Mouse (Mus musculus): ENCODE measurements at regions not wholly inside any gene's neighbourhood (a gene's known extent, or its start where the extent isn't known, plus 50 kb on each side); places are given as distances from the start of the nearest gene placed in this dataset.

DNA sequence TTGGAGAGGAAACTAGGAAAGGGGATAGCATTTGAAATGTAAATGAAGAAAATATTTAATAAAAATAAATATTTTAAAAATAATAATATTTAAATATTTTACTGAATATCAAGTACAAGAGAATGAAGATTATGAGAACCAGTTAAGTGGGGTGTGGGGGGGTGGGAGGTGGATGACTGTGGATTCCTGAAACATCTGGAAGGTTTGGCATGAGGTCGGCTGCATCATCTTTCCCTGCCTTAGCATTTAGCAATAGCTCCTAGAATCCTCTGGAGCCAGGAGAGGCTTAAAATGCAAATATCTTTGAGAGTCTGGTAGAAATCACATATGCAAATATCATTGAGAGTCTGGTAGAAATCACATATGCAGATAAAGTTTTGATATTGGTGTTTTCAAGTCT, 103.3 kb upstream of the Gm5148 start:
- H3K27me3 ChIP-seq (ENCODE audit: control insufficient read depth, insufficient read depth, low read length), result no peaks in the 10 kb centered on the region
- H3K9ac ChIP-seq (ENCODE audit: low read depth, low read length), result no peak overlapping the region
- H3K36me3 ChIP-seq (ENCODE audit: control insufficient read depth, insufficient read depth, low read length), result no peaks in the 10 kb centered on the region
- no peak overlapping the region for H3K4me3 ChIP-seq (ENCODE audit: insufficient read depth, low read depth, low read length)
- 80% methylated on average over 1 of the region's 1 CpGs for WGBS
- no peaks in the 10 kb centered on the region for H3K4me1 ChIP-seq (ENCODE audit: control insufficient read depth, insufficient read depth, low read length)
- H3K27ac ChIP-seq (replicated peaks; ENCODE audit: insufficient read depth, low read depth, low read length), result no peak overlapping the region
- no peak for DNase-seq (ENCODE audit: extremely low read depth, low read depth, low spot score)
- H3K79me2 ChIP-seq (ENCODE audit: control insufficient read depth, insufficient read depth, low read length), result no peaks in the 10 kb centered on the region
- TF ChIP-seq CTCF (IDR thresholded peaks at IDR 0.05; ENCODE audit: low read depth, low read length), result no peak
- TF ChIP-seq POLR2A (IDR thresholded peaks at IDR 0.05; ENCODE audit: extremely low read depth, insufficient read depth, low read length), result no peak

DNA sequence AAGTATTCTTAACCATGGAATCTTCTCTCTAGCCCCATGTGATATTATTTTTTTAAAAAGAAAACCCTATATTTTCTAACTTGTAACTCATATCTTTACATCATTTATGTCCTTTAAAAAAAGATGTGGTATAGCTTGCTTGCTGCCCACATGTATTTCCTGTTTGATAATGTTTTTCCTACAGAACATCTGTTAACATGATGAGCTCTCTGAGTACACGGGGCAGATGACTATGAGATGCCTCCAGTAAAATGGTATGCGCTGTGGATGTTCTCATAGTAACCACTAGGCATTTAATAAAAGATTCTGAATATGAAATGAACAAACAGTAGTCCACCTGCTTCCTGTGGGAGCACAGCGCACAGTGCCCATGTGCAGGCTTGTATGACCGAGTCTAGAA, 101.3 kb upstream of the Gm5148 start:
- no peak overlapping the region for H3K4me3 ChIP-seq (ENCODE audit: insufficient read depth, low read depth, low read length)
- no peaks in the 10 kb centered on the region for H3K36me3 ChIP-seq (ENCODE audit: control insufficient read depth, insufficient read depth, low read length)
- H3K79me2 ChIP-seq (ENCODE audit: control insufficient read depth, insufficient read depth, low read length), result no peaks in the 10 kb centered on the region
- H3K27me3 ChIP-seq (ENCODE audit: control insufficient read depth, insufficient read depth, low read length), result no peaks in the 10 kb centered on the region
- TF ChIP-seq CTCF (IDR thresholded peaks at IDR 0.05; ENCODE audit: low read depth, low read length) (no peak), POLR2A (IDR thresholded peaks at IDR 0.05; ENCODE audit: extremely low read depth, insufficient read depth, low read length) (no peak)
- no peak overlapping the region for H3K9ac ChIP-seq (ENCODE audit: low read depth, low read length)
- 95% methylated on average over 4 of the region's 4 CpGs for WGBS
- H3K27ac ChIP-seq (replicated peaks; ENCODE audit: insufficient read depth, low read depth, low read length), result no peak overlapping the region
- H3K4me1 ChIP-seq (ENCODE audit: control insufficient read depth, insufficient read depth, low read length), result no peaks in the 10 kb centered on the region
- DNase-seq (ENCODE audit: extremely low read depth, low read depth, low spot score), result no peak

DNA sequence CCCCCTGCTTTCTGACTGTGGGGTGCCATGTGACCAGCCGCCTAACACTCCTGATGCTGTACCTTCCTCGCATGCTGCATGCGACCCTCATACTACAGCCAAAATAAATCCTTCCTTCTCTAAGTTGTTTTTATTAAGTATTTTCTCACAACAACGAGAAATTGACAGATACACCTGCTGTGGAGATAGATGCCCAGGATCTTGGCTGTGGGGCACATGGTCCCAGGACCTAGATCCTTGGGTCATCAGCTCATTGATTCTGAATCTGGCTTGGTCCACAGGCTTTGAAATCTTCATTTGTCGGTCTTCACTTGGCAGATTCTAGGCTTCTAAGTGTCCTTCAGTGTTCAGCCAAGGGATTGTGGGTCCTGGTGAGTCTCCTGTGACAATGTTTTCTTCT, 100.4 kb upstream of the Gm5148 start:
- TF ChIP-seq POLR2A (IDR thresholded peaks at IDR 0.05; ENCODE audit: extremely low read depth, insufficient read depth, low read length), result no peak
- no peak for TF ChIP-seq CTCF (IDR thresholded peaks at IDR 0.05; ENCODE audit: low read depth, low read length)
- H3K36me3 ChIP-seq (ENCODE audit: control insufficient read depth, insufficient read depth, low read length), result no peaks in the 10 kb centered on the region
- no peaks in the 10 kb centered on the region for H3K4me1 ChIP-seq (ENCODE audit: control insufficient read depth, insufficient read depth, low read length)
- no peak overlapping the region for H3K27ac ChIP-seq (replicated peaks; ENCODE audit: insufficient read depth, low read depth, low read length)
- no peaks in the 10 kb centered on the region for H3K79me2 ChIP-seq (ENCODE audit: control insufficient read depth, insufficient read depth, low read length)
- H3K27me3 ChIP-seq (ENCODE audit: control insufficient read depth, insufficient read depth, low read length), result no peaks in the 10 kb centered on the region
- 97% methylated on average over 5 of the region's 5 CpGs for WGBS
- DNase-seq (ENCODE audit: extremely low read depth, low read depth, low spot score), result no peak
- H3K9ac ChIP-seq (ENCODE audit: low read depth, low read length), result no peak overlapping the region
- H3K4me3 ChIP-seq (ENCODE audit: insufficient read depth, low read depth, low read length), result no peak overlapping the region

DNA sequence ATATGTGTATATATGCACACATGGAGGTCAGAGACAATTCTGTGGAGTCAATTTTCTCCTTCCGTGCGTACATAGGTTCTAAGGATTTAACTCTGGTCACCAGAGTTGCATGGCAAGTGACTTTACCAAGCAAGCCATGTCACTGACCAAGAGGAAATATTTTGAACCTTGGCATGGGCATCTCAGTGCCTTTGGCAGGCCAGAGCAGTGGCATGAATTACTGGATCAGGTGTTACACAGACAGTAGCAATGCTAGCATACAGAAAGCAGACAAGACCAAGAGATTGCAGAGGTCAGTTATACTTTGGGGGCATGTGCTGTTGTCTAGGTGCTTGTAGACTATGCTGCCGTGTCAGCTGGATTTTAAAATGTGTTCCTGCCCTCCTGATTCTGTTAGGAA, 95.2 kb upstream of the Gm5148 start:
- no peak overlapping the region for H3K4me3 ChIP-seq (ENCODE audit: insufficient read depth, low read depth, low read length)
- no peak for DNase-seq (ENCODE audit: extremely low read depth, low read depth, low spot score)
- H3K27me3 ChIP-seq (ENCODE audit: control insufficient read depth, insufficient read depth, low read length), result no peaks in the 10 kb centered on the region
- H3K27ac ChIP-seq (replicated peaks; ENCODE audit: insufficient read depth, low read depth, low read length), result no peak overlapping the region
- H3K36me3 ChIP-seq (ENCODE audit: control insufficient read depth, insufficient read depth, low read length), result no peaks in the 10 kb centered on the region
- H3K9ac ChIP-seq (ENCODE audit: low read depth, low read length), result no peak overlapping the region
- H3K79me2 ChIP-seq (ENCODE audit: control insufficient read depth, insufficient read depth, low read length), result no peaks in the 10 kb centered on the region
- 95% methylated on average over 3 of the region's 3 CpGs for WGBS
- TF ChIP-seq POLR2A (IDR thresholded peaks at IDR 0.05; ENCODE audit: extremely low read depth, insufficient read depth, low read length) (no peak), CTCF (IDR thresholded peaks at IDR 0.05; ENCODE audit: low read depth, low read length) (no peak)
- no peaks in the 10 kb centered on the region for H3K4me1 ChIP-seq (ENCODE audit: control insufficient read depth, insufficient read depth, low read length)

DNA sequence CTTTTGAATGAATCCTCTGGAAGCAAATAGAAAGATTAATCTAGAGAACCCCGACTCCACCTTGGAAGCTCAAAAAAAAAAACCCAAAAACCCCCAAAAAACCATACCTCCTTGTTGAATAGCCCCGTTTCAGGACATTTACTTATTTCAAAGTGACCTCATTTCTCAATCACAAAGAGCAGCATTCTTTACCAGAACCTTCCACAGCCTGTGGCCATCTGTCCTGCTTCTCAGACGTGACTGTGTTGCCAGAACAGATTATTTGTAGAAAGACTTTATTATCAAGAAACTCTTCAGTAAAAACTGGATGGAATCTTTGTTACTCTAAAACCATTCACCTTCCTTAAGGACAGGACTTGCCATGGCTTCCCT, 93.1 kb upstream of the Gm5148 start:
- 90% methylated on average over 3 of the region's 3 CpGs for WGBS
- Histone ChIP-seq H3K36me3 (ENCODE audit: control insufficient read depth, insufficient read depth, low read length) (no peaks in the 10 kb centered on the region), H3K4me3 (ENCODE audit: insufficient read depth, low read depth, low read length) (no peak overlapping the region), H3K79me2 (ENCODE audit: control insufficient read depth, insufficient read depth, low read length) (no peaks in the 10 kb centered on the region), H3K27ac (replicated peaks; ENCODE audit: insufficient read depth, low read depth, low read length) (no peak overlapping the region), H3K9ac (ENCODE audit: low read depth, low read length) (no peak overlapping the region), H3K27me3 (ENCODE audit: control insufficient read depth, insufficient read depth, low read length) (no peaks in the 10 kb centered on the region), H3K4me1 (ENCODE audit: control insufficient read depth, insufficient read depth, low read length) (no peaks in the 10 kb centered on the region)
- no peak for TF ChIP-seq POLR2A (IDR thresholded peaks at IDR 0.05; ENCODE audit: extremely low read depth, insufficient read depth, low read length)
- no peak for TF ChIP-seq CTCF (IDR thresholded peaks at IDR 0.05; ENCODE audit: low read depth, low read length)
- no peak for DNase-seq (ENCODE audit: extremely low read depth, low read depth, low spot score)

DNA sequence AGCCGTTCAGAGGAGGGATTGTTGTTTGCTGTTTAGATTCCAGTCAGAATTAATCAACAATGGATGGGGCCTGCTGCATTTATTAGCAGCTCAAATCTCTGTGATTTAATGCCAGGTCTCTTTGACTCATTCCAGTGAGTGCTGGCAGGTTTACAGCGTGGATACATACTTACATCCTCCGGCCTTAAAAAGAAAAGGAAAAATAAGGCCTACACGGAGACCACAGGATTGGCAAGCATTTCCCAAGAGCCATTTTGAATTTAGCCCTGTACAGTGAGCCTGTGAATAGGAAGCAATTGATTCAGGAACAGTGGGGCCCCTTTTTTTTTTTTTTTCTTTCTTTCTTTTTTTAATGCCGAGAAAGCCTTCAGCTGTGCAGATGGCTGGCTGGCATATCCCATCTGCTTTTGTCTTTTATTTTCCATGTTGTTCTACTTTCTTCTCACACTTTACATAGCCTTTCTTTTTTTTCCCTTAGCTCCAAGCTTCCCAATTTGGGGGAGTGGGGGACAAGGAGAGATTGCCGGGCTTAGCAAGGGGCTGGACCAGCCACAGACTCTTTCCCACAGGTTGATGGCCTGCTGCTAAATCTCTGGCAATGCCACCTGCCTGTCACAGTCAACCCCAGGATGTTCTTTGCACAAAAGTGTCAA, 92.6 kb upstream of the Gm5148 start:
- whole genome bisulfite sequencing, result 90% methylated on average over 6 of the region's 6 CpGs

More for the DNA sequence above, 92.6 kb upstream of the Gm5148 start:
- Histone ChIP-seq H3K79me2 (ENCODE audit: control insufficient read depth, insufficient read depth, low read length) (no peaks in the 10 kb centered on the region), H3K36me3 (ENCODE audit: control insufficient read depth, insufficient read depth, low read length) (no peaks in the 10 kb centered on the region), H3K9ac (ENCODE audit: low read depth, low read length) (no peak overlapping the region), H3K27ac (replicated peaks; ENCODE audit: insufficient read depth, low read depth, low read length) (no peak overlapping the region), H3K27me3 (ENCODE audit: control insufficient read depth, insufficient read depth, low read length) (no peaks in the 10 kb centered on the region), H3K4me1 (ENCODE audit: control insufficient read depth, insufficient read depth, low read length) (no peaks in the 10 kb centered on the region), H3K4me3 (ENCODE audit: insufficient read depth, low read depth, low read length) (no peak overlapping the region)
- TF ChIP-seq POLR2A (IDR thresholded peaks at IDR 0.05; ENCODE audit: extremely low read depth, insufficient read depth, low read length), result no peak
- no peak for TF ChIP-seq CTCF (IDR thresholded peaks at IDR 0.05; ENCODE audit: low read depth, low read length)
- DNase-seq (ENCODE audit: extremely low read depth, low read depth, low spot score), result no peak
